Mouse (Mus musculus) heart, embryonic 16.5 days (tissue): ENCODE results near the gene Sgms1. TPM values are rescaled to one million over a fixed set of nuclear protein-coding genes. Genes with fewer than 3 reads are reported as not detected.
A peak's percentile ranks its signal among the peaks of the same experiment; 100 is the strongest.

Experiments
- ATAC-seq: fragments of 200-750 bp; cut with Nextera tagmentation; replicated peaks from 2 replicates; pipeline ENCODE4 v1.8.0; 2017; ENCODE audit warnings: moderate number of reproducible peaks; ENCODE audit not compliant: insufficient read depth, low FRiP score; ENCODE audit errors: extremely low read depth
- H3K27ac ChIP-seq: fragments of 300-500 bp; sonication (generic); 2 replicates; pipeline ENCODE4 v1.5.1; 2014; ENCODE audit warnings: mild to moderate bottlenecking, low read length, control low read depth, moderate library complexity
- H3K27me3 ChIP-seq: fragments of 300-500 bp; sonication (generic); 2 replicates; pipeline ENCODE4 v1.6.1; 2014; ENCODE audit warnings: low read length, mixed read lengths; ENCODE audit not compliant: control insufficient read depth, insufficient read depth
- H3K36me3 ChIP-seq: fragments of 300-500 bp; sonication (generic); 2 replicates; pipeline ENCODE4 v1.6.1; 2014; ENCODE audit not compliant: control insufficient read depth, insufficient read depth
- H3K4me1 ChIP-seq: fragments of 300-500 bp; sonication (generic); 2 replicates; pipeline ENCODE4 v1.6.1; 2014; ENCODE audit warnings: low read length, mixed read lengths; ENCODE audit not compliant: control insufficient read depth, insufficient read depth
- H3K4me2 ChIP-seq: fragments of 300-500 bp; sonication (generic); 2 replicates; pipeline ENCODE4 v1.6.1; 2014; ENCODE audit warnings: low read depth, mild to moderate bottlenecking, control low read depth, low read length
- H3K4me3 ChIP-seq: fragments of 300-500 bp; sonication (generic); 2 replicates; pipeline ENCODE4 v1.5.1; 2014; ENCODE audit warnings: mild to moderate bottlenecking, control low read depth, low read length
- H3K9ac ChIP-seq: fragments of 300-500 bp; sonication (generic); 2 replicates; pipeline ENCODE4 v1.6.1; 2014; ENCODE audit warnings: low read length, control low read depth
- H3K9me3 ChIP-seq: fragments of 300-500 bp; sonication (generic); replicated peaks from 2 replicates; pipeline ENCODE4 v1.6.1; 2016; ENCODE audit warnings: low read length; ENCODE audit not compliant: control insufficient read depth
- WGBS: fragments of 180-500 bp; shearing (Covaris S2); extraction: QIAGEN DNeasy Blood & Tissue Kit; methylation state at CpG from one replicate; pipeline ENCODE4 v1.1.7; 2014; 5-methylcytosine and 5-hydroxymethylcytosine counted together
- polyA plus RNA-seq: library from polyadenylated mRNA; unstranded; fragments of >200 nt; fragmentation: Nextera tagmentation; extraction: Ambion mirVana; gene quantifications from 2 replicates; pipeline ENCODE4 v1.2.1, GENCODE M21; 2015

Sgms1 gene
- polyA plus RNA-seq, 1 experiment from 2014 or later, result 40.1 TPM

DNA sequence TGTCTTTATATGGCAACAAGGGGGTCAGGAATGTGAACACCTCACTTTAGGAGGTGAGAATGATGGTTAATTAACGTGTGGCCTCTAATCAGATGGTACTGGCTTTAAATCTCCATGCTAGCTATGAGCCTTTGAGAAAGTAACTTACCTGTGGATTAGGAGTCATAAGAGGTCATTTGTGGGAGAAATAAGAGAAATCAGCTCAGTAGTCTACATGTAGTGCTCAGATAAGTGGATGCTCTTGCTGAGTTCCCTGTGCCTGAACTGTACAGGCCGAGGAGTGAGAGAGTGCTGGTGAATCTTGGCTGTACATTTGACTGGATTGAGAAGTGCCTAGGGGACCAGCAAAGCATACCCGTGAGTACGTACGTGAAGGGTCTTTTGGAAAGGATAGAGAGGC, 14.3 kb upstream of the Sgms1 start:
- WGBS, result 82% methylated on average over 5 of the region's 5 CpGs
- Histone ChIP-seq H3K4me3 (no peak overlapping the region), H3K9me3 (no peaks in the 10 kb centered on the region), H3K4me1 (no peaks in the 10 kb centered on the region), H3K4me2 (no peak overlapping the region), H3K27me3 (no peaks in the 10 kb centered on the region), H3K27ac (no peak overlapping the region), H3K9ac (no peak overlapping the region), H3K36me3 (no peaks in the 10 kb centered on the region)
- no peak for ATAC-seq

DNA sequence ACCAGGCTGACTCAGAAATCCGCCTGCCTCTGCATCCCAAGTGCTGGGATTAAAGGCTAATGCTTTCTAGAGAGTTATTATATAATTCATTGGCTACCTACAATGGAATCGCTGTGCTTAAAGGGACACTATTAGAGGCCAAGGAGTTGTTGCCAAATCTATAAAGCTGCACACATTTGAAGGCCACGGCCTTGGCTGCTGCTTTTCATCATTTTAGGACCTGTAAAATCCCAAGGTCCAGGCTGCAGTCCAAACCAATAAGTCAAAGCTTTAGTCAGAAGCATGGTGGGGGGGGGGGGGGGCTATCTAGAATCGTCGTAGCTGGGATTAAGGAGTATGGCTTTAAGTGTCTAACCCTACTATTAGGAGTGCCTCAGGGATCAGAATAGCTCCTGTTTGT, 9.0 kb upstream of the Sgms1 start:
- Histone ChIP-seq H3K4me2 (no peak overlapping the region), H3K4me1 (no peaks in the 10 kb centered on the region), H3K4me3 (no peak overlapping the region), H3K9ac (no peak overlapping the region), H3K27me3 (no peaks in the 10 kb centered on the region), H3K9me3 (0 out of 2 replicates have a peak, but pooled peaks cover 2% of the 10 kb centered on the region), H3K36me3 (no peaks in the 10 kb centered on the region), H3K27ac (no peak overlapping the region)
- no peak for ATAC-seq
- 80% methylated on average over 5 of the region's 5 CpGs for WGBS

DNA sequence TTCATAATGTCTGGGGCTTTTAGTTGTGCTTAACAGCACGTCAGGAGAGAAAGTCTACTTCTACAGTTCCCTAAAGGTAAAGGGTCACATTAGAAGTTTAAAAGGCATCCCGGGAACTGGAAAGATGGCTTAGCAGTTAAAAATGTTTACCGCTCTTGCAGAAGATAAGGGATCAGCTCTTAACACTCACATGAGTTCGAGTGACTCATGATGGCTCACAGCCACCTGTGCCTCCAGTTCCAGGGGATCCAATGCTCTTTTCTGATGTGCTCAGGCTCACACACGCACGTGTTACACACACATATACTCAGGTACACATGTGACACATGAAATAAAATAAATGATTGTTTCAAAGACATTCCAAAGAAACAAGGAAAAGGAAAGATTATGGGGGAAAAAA, 6.8 kb upstream of the Sgms1 start:
- no peak overlapping the region for H3K4me3 ChIP-seq
- H3K27ac ChIP-seq, result no peak overlapping the region
- no peak overlapping the region for H3K4me2 ChIP-seq
- 63% methylated on average over 6 of the region's 6 CpGs for WGBS
- no peaks in the 10 kb centered on the region for H3K36me3 ChIP-seq
- ATAC-seq, result no peak
- 0 out of 2 replicates have a peak, but pooled peaks cover 2% of the 10 kb centered on the region for H3K9me3 ChIP-seq
- no peak overlapping the region for H3K9ac ChIP-seq
- no peaks in the 10 kb centered on the region for H3K4me1 ChIP-seq
- no peaks in the 10 kb centered on the region for H3K27me3 ChIP-seq

DNA sequence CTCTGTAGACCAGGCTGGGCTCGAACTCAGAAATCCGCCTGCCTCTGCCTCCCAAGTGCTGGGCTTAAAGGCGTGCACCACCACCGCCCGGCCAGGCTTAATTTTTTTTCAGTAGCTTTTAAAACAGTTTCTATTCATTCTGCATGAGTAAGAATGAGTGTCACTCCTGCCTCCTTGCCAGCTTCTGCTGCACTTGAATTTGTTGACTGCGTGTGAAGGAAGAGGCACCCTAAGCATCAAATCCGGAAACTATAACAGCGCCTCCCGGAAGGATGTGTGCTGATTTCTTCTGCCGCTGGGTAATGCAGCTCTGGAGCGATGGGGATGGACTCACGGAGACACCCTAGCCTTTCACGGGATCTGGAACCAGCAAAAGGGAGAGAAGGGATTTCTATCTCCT, 5.3 kb upstream of the Sgms1 start:
- no peak overlapping the region for H3K9ac ChIP-seq
- no peak overlapping the region for H3K27ac ChIP-seq
- 0 out of 2 replicates have a peak, but pooled peaks cover 2% of the 10 kb centered on the region for H3K9me3 ChIP-seq
- H3K36me3 ChIP-seq, result no peaks in the 10 kb centered on the region
- no peaks in the 10 kb centered on the region for H3K27me3 ChIP-seq
- 86% methylated on average over 13 of the region's 13 CpGs for WGBS
- no peak overlapping the region for H3K4me3 ChIP-seq
- no peak for ATAC-seq
- no peak overlapping the region for H3K4me2 ChIP-seq
- peaks cover 3% of the 10 kb centered on the region for H3K4me1 ChIP-seq

DNA sequence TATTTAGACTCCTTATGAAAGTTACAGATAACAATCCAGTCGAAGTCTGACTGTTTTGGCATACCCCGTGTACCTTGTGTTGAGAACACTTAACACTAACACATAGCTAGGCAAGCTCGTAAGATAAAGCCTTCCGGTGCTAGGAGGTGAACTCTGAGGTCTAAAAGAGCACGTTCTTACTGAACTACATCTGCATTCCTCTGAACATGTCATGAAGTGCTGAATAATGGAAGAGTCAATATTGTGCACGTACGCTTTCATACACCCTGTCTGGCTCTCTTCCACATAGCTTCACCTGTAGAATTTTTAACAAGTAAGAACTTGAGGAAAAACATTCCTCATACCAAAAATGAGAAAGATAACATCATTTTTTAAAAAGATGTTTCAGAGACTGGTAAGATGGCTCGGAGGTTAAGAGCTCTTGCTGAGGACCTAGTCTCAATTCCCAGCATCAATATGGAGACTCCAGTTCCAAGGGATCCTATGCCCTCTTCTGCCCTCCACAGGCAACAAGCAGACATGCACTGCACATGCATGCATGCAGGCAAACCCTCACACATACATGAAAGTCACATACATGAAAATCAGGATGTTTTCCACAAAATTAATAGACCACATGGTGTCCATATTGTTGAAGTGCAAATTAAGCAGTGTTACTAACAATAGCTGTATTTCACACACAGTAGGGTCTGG, 4.4 kb upstream of the Sgms1 start:
- Histone ChIP-seq H3K4me3 (no peak overlapping the region), H3K4me2 (no peak overlapping the region), H3K4me1 (peaks cover 6% of the 10 kb centered on the region), H3K9ac (no peak overlapping the region), H3K27me3 (no peaks in the 10 kb centered on the region), H3K9me3 (0 out of 2 replicates have a peak, but pooled peaks cover 2% of the 10 kb centered on the region), H3K36me3 (no peaks in the 10 kb centered on the region), H3K27ac (no peak overlapping the region)
- ATAC-seq, result no peak
- 47% methylated on average over 8 of the region's 8 CpGs for WGBS

DNA sequence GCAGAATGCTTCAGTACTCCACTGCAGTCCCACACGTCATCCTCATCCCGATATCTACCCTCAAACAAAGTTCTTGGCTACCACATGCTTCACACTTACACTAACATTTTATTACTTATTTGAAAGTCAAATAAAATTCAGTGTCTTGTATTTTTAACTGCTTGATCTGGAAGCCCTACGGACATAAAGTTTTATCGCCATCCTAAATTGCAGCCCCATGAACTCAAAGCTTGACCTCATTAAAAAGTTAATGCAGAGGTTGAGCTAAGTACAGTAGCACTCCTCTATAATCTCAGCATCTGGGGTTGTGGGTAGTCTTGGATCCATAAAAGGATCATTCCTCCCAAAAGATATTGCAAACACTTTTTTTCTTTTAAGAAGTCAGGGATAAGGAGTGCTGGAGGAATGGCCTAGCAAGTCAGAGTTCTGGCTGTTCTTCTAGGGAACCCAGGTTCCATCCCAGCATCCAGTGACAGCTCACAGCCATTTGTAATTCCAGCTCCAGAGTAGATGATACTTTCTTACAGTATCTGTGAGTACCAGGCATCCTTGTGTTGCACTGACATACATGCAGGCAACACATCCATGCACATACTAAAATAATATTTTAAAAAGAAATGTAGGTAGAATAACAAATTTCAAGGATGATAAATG, 3.7 kb upstream of the Sgms1 start:
- 0 out of 2 replicates have a peak, but pooled peaks cover 2% of the 10 kb centered on the region for H3K9me3 ChIP-seq
- no peak overlapping the region for H3K9ac ChIP-seq
- ATAC-seq, result no peak
- H3K27ac ChIP-seq, result no peak overlapping the region
- H3K36me3 ChIP-seq, result no peaks in the 10 kb centered on the region
- no peaks in the 10 kb centered on the region for H3K27me3 ChIP-seq
- WGBS, result 91% methylated on average over 4 of the region's 4 CpGs
- no peak overlapping the region for H3K4me2 ChIP-seq
- H3K4me3 ChIP-seq, result no peak overlapping the region
- peaks cover 6% of the 10 kb centered on the region for H3K4me1 ChIP-seq

DNA sequence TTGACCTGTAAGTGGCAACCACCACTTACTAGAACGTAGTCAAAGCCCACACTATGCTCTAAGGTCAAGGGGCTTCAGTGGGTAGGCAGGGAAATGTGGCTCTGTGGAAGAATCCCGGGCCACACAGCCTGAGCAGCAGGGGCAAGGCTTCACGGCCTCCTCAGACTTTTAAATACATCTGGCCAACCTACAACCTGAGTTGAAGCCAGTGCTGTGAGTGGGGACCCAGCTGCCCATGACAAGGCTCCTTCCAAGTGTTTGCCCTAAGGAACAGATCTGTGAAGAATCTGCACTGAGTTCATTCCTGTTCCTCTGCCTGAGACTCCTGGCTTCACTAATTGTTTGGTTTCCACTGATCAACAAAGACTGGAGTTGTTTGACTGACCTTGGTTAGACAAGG, 1.9 kb upstream of the Sgms1 start:
- 92% methylated on average over 3 of the region's 3 CpGs for WGBS
- Histone ChIP-seq H3K36me3 (no peaks in the 10 kb centered on the region), H3K9me3 (0 out of 2 replicates have a peak, but pooled peaks cover 2% of the 10 kb centered on the region), H3K9ac (no peak overlapping the region), H3K27ac (no peak overlapping the region), H3K4me3 (no peak overlapping the region), H3K27me3 (no peaks in the 10 kb centered on the region), H3K4me1 (peaks cover 14% of the 10 kb centered on the region), H3K4me2 (no peak overlapping the region)
- no peak for ATAC-seq

DNA sequence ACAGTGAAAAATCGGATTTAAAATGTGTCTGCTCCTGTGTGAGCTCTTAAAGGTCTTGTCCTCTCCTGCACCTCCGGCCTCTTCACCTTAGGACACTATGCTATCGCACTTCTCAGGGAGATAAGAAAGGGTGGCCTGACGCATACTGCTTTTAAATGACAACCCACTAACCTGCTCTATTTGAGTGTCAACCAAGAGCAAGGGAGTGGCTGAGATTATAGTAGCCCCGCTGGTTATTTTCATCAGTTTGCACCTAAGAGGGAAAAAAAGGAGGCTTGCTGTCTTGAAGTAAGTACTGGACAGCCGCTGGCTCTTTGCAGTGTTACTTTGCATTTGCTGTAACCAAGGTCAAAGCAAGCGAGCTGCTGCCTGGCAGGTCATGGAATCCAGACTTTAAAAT, 602 bp upstream of the Sgms1 start:
- no peaks in the 10 kb centered on the region for H3K27me3 ChIP-seq
- H3K4me2 ChIP-seq, result peak overlapping the region; percentile 93
- H3K9me3 ChIP-seq, result 0 out of 2 replicates have a peak, but pooled peaks cover 2% of the 10 kb centered on the region
- H3K4me1 ChIP-seq, result peaks cover 17% of the 10 kb centered on the region
- H3K4me3 ChIP-seq, result peak overlapping the region; percentile 95
- 29% methylated on average over 7 of the region's 7 CpGs for WGBS
- H3K36me3 ChIP-seq, result no peaks in the 10 kb centered on the region
- H3K27ac ChIP-seq, result peak overlapping the region; percentile 99
- no peak for ATAC-seq
- peak overlapping the region; percentile 89 for H3K9ac ChIP-seq

DNA sequence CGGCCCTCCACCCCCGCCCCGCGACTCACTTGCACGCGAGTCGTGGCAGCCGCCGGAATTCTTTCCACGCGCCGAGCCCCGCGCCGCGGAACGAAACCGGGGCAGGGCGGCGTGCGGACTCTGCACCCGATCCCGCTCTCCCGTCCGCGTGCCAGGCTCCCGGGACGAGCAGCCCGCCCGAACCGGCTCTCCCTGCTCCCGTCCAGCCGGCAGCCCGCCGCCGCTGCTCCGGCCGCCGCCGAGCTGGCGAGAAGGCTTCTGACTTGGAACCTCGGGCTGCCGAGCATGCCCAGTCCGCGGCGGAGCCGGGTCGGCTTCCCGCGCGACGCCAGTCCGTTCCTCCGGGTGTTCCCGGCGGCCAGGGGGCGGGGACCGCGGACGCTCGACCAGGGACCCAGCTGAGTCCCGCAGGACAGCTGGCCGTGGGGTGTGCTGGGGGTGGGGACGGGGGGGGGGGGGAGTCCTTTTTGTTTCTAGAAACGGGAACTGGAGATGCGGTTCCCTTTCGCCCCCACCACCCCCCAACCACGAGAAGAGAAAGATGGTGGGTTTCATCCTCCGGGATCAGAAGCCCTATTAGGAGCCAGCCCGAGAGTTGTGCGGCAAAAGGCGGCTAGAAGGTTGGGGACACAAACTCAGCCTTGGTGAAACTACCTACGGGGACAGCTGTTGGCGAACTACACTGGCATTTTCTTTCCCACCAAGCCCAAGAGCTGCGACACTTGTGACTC, 1.2 kb downstream of the Sgms1 start:
- under 1% methylated on average over 75 of the region's 75 CpGs for WGBS
- Histone ChIP-seq H3K4me2 (peak overlapping the region; percentile 93), H3K9ac (peak overlapping the region; percentile 89), H3K27me3 (no peaks in the 10 kb centered on the region), H3K9me3 (no peaks in the 10 kb centered on the region), H3K36me3 (no peaks in the 10 kb centered on the region), H3K4me1 (peaks cover 17% of the 10 kb centered on the region), H3K27ac (peak overlapping the region; percentile 99), H3K4me3 (peak overlapping the region; percentile 95)
- ATAC-seq, result peak; percentile 90
